Mouse (Mus musculus) frontal cortex, postnatal 36 days (tissue): ENCODE data around the gene Ino80d.
A peak's percentile ranks its signal among the peaks of the same experiment; 100 is the strongest.
"Not testable (repeated sequence)": the region's sequence is repeated elsewhere in the genome, so short reads cannot be mapped to it uniquely, and the experiment has no call there.

Source experiments
- DNase-seq, 2 experiments: peaks; one replicate each; pipeline ENCODE4 v3.0.0; 2022; ENCODE audit warnings: low spot score in 2 of 2

The Ino80d gene

GRCm38 (mm10) chr1:63114136-63114781 is at the start of gene Ino80d:
Gene Ino80d (minus strand): TSS chr1:63114667.
- peak; percentile 80 to 84 for DNase-seq

GRCm38 (mm10) chr1:63140231-63140630 is 25.8 kb upstream of the Ino80d start:
- no peak for DNase-seq

GRCm38 (mm10) chr1:63138586-63138985 is 24.1 kb upstream of the Ino80d start:
- DNase-seq: not testable (repeated sequence)

- no peak for DNase-seq
These were observed 23.5 kb upstream of the Ino80d start for GRCm38 (mm10) chr1:63137971-63138370.

- DNase-seq: no peak
These were observed 20.1 kb upstream of the Ino80d start for GRCm38 (mm10) chr1:63134530-63134929.

GRCm38 (mm10) chr1:63131766-63132165 is 17.3 kb upstream of the Ino80d start:
- DNase-seq: no peak

- DNase-seq: no peak
These were observed 16.4 kb upstream of the Ino80d start for GRCm38 (mm10) chr1:63130883-63131282.

GRCm38 (mm10) chr1:63129857-63130690 is 15.6 kb upstream of the Ino80d start:
- DNase-seq: no peak

GRCm38 (mm10) chr1:63129273-63129672 is 14.8 kb upstream of the Ino80d start:
- DNase-seq: no peak

GRCm38 (mm10) chr1:63126206-63126605 is 11.7 kb upstream of the Ino80d start:
- DNase-seq: peak in 1 of 2 experiments; percentile 35

- DNase-seq: no peak
These were observed 9.5 kb upstream of the Ino80d start for GRCm38 (mm10) chr1:63123823-63124450.

GRCm38 (mm10) chr1:63122005-63122404 is 7.5 kb upstream of the Ino80d start:
- DNase-seq: no peak

- no peak for DNase-seq
These were observed 5.9 kb upstream of the Ino80d start for GRCm38 (mm10) chr1:63120382-63120781.

GRCm38 (mm10) chr1:63119675-63120074 is 5.2 kb upstream of the Ino80d start:
- DNase-seq: no peak

GRCm38 (mm10) chr1:63115540-63115939 is 1.1 kb upstream of the Ino80d start:
- DNase-seq: no peak

- DNase-seq: no peak
These were observed 629 bp upstream of the Ino80d start for GRCm38 (mm10) chr1:63115096-63115495.

GRCm38 (mm10) chr1:63113274-63114135 is 962 bp downstream of the Ino80d start:
- DNase-seq: peak in 1 of 2 experiments; percentile 38

- DNase-seq: peak in 1 of 2 experiments; percentile 21
These were observed 1.6 kb downstream of the Ino80d start for GRCm38 (mm10) chr1:63112865-63113261.

GRCm38 (mm10) chr1:63112151-63112864 is 2.2 kb downstream of the Ino80d start:
- no peak for DNase-seq

- DNase-seq: no peak
These were observed 3.8 kb downstream of the Ino80d start for GRCm38 (mm10) chr1:63110536-63111285.
